Mouse (Mus musculus) liver, embryonic 11.5 days (tissue): Measurements from ENCODE around the gene U2af2. TPM values are rescaled to one million over a fixed set of nuclear protein-coding genes. Genes with fewer than 3 reads are reported as not detected.
A peak's percentile ranks its signal among the peaks of the same experiment; 100 is the strongest.

Source experiments
- ATAC-seq: fragments of 200-750 bp; cut with Nextera tagmentation; replicated peaks from 2 replicates; pipeline ENCODE4 v1.8.0; 2017; ENCODE audit warnings: moderate number of reproducible peaks, mild to moderate bottlenecking, moderate TSS enrichment, moderate library complexity; ENCODE audit not compliant: low FRiP score
- DNase-seq: peaks from one replicate; pipeline ENCODE4 v3.0.0-alpha.2; 2017; ENCODE audit warnings: low spot score
- H3K27ac ChIP-seq: fragments of 300-500 bp; sonication (generic); 2 replicates; pipeline ENCODE4 v1.5.1; 2014; ENCODE audit warnings: mild to moderate bottlenecking, low read depth, low read length, control low read depth
- H3K27me3 ChIP-seq: fragments of 300-500 bp; sonication (generic); replicated peaks from 2 replicates; pipeline ENCODE4 v1.6.1; 2014; ENCODE audit warnings: low read length, mixed read lengths; ENCODE audit not compliant: control insufficient read depth, insufficient read depth
- H3K36me3 ChIP-seq: fragments of 300-500 bp; sonication (generic); 2 replicates; pipeline ENCODE4 v1.6.1; 2014; ENCODE audit warnings: mild to moderate bottlenecking, low read length, moderate library complexity, mixed read lengths; ENCODE audit not compliant: control insufficient read depth, insufficient read depth
- H3K4me1 ChIP-seq: fragments of 300-500 bp; sonication (generic); replicated peaks from 2 replicates; pipeline ENCODE4 v1.6.1; 2014; ENCODE audit warnings: low read length, mixed read lengths; ENCODE audit not compliant: control insufficient read depth, insufficient read depth
- H3K4me2 ChIP-seq: fragments of 300-500 bp; sonication (generic); 2 replicates; pipeline ENCODE4 v1.6.1; 2014; ENCODE audit warnings: mild to moderate bottlenecking, control low read depth, moderate library complexity
- H3K4me3 ChIP-seq: fragments of 300-500 bp; sonication (generic); 2 replicates; pipeline ENCODE4 v1.5.1; 2014; ENCODE audit warnings: low read depth, low read length, control low read depth
- H3K9ac ChIP-seq: fragments of 300-500 bp; sonication (generic); 2 replicates; pipeline ENCODE4 v1.6.1; 2014; ENCODE audit warnings: low read depth, low read length, control low read depth
- H3K9me3 ChIP-seq: fragments of 300-500 bp; sonication (generic); 2 replicates; pipeline ENCODE4 v1.6.1; 2016; ENCODE audit warnings: low read length, inconsistent platforms, mixed read lengths; ENCODE audit not compliant: control insufficient read depth
- WGBS: fragments of 180-500 bp; shearing (Covaris S2); extraction: QIAGEN DNeasy Blood & Tissue Kit; methylation state at CpG from one replicate; pipeline ENCODE4 v1.1.7; 2014; 5-methylcytosine and 5-hydroxymethylcytosine counted together
- polyA plus RNA-seq: library from polyadenylated mRNA; unstranded; fragments of >200 nt; fragmentation: Nextera tagmentation; extraction: Ambion mirVana; gene quantifications from 2 replicates; pipeline ENCODE4 v1.2.1, GENCODE M21; 2014

Gene U2af2
- polyA plus RNA-seq, 1 experiment from 2014 or later: 169 TPM

GRCm38 (mm10) chr7:5099796-5100195 lies 37.9 kb downstream of the U2af2 start:
- ATAC-seq (no peak), DNase-seq (no peak)
- H3K27me3 ChIP-seq: no peaks in the 10 kb centered on the region
- no peak overlapping the region for H3K9ac ChIP-seq
- no peaks in the 10 kb centered on the region for H3K4me1 ChIP-seq
- no peak overlapping the region for H3K4me3 ChIP-seq
- H3K4me2 ChIP-seq: no peak overlapping the region
- H3K27ac ChIP-seq: no peak overlapping the region
- H3K36me3 ChIP-seq: peaks cover 38% of the 10 kb centered on the region
- no peaks in the 10 kb centered on the region for H3K9me3 ChIP-seq
- 76% methylated on average over 3 of the region's 3 CpGs for WGBS

- DNase-seq (no peak), ATAC-seq (no peak; the same call in 1 of the 2 replicates)
- Histone ChIP-seq H3K9me3 (no peaks in the 10 kb centered on the region), H3K36me3 (peaks cover 25% of the 10 kb centered on the region), H3K27me3 (no peaks in the 10 kb centered on the region), H3K4me3 (no peak overlapping the region), H3K4me1 (no peaks in the 10 kb centered on the region), H3K9ac (no peak overlapping the region), H3K27ac (no peak overlapping the region), H3K4me2 (no peak overlapping the region)
- 68% methylated on average over 10 of the region's 10 CpGs for WGBS
Observed at GRCm38 (mm10) chr7:5101066-5101663, 39.2 kb downstream of the U2af2 start.

- H3K4me1 ChIP-seq: no peaks in the 10 kb centered on the region
- H3K4me3 ChIP-seq: no peak overlapping the region
- no peaks in the 10 kb centered on the region for H3K27me3 ChIP-seq
- 74% methylated on average over 2 of the region's 2 CpGs for WGBS
- no peak for ATAC-seq
- H3K9me3 ChIP-seq: no peaks in the 10 kb centered on the region
- H3K9ac ChIP-seq: no peak overlapping the region
- H3K4me2 ChIP-seq: no peak overlapping the region
- no peak overlapping the region for H3K27ac ChIP-seq
- H3K36me3 ChIP-seq: peaks cover 14% of the 10 kb centered on the region
- no peak for DNase-seq
Observed at GRCm38 (mm10) chr7:5102564-5102963, 40.6 kb downstream of the U2af2 start.

- Histone ChIP-seq H3K9me3 (peaks cover 3% of the 10 kb centered on the region; the same call in 1 of the 2 replicates), H3K4me1 (no peaks in the 10 kb centered on the region), H3K9ac (no peak overlapping the region), H3K4me3 (no peak overlapping the region), H3K4me2 (no peak overlapping the region), H3K27ac (no peak overlapping the region), H3K36me3 (no peaks in the 10 kb centered on the region), H3K27me3 (no peaks in the 10 kb centered on the region)
- 73% methylated on average over 4 of the region's 4 CpGs for WGBS
- ATAC-seq (no peak), DNase-seq (no peak)
Observed at GRCm38 (mm10) chr7:5108272-5108671, 46.3 kb downstream of the U2af2 start.

GRCm38 (mm10) chr7:5109301-5109700 lies 47.4 kb downstream of the U2af2 start:
- H3K27ac ChIP-seq: no peak overlapping the region
- 77% methylated on average over 8 of the region's 8 CpGs for WGBS

GRCm38 (mm10) chr7:5112701-5113100 lies 50.8 kb downstream of the U2af2 start:
- WGBS: 40% methylated on average over 3 of the region's 3 CpGs
- Histone ChIP-seq H3K27ac (no peak overlapping the region), H3K36me3 (no peaks in the 10 kb centered on the region), H3K4me3 (no peak overlapping the region), H3K9ac (no peak overlapping the region), H3K9me3 (peaks cover 3% of the 10 kb centered on the region; the same call in 1 of the 2 replicates), H3K4me1 (no peaks in the 10 kb centered on the region), H3K27me3 (no peaks in the 10 kb centered on the region), H3K4me2 (no peak overlapping the region)
- ATAC-seq: no peak
- no peak for DNase-seq

More at GRCm38 (mm10) chr7:5109301-5109700, 47.4 kb downstream of the U2af2 start:
- DNase-seq (no peak), ATAC-seq (no peak)
- Histone ChIP-seq H3K9ac (no peak overlapping the region), H3K9me3 (peaks cover 3% of the 10 kb centered on the region; the same call in 1 of the 2 replicates), H3K4me1 (no peaks in the 10 kb centered on the region), H3K27me3 (no peaks in the 10 kb centered on the region), H3K4me3 (no peak overlapping the region), H3K4me2 (no peak overlapping the region), H3K36me3 (no peaks in the 10 kb centered on the region)

- H3K4me2 ChIP-seq: no peak within 1 kb of the TSS
- DNase-seq: no peak
- ATAC-seq: no peak
- WGBS: 76% methylated on average over 3 of the region's 3 CpGs
- no peak within 1 kb of the TSS for H3K9ac ChIP-seq
- no peaks in the 10 kb centered on the region for H3K4me1 ChIP-seq
- no peak within 1 kb of the TSS for H3K27ac ChIP-seq
- H3K9me3 ChIP-seq: no peaks in the 10 kb centered on the region
- H3K27me3 ChIP-seq: no peaks in the 10 kb centered on the region
- no peaks in the 10 kb centered on the region for H3K36me3 ChIP-seq
- no peak within 1 kb of the TSS for H3K4me3 ChIP-seq
Observed at GRCm38 (mm10) chr7:5116850-5117249, 54.9 kb downstream of the U2af2 start, which contains the start of gene Rfpl4. Gene Rfpl4, minus strand, starts transcription at chr7:5116950.

GRCm38 (mm10) chr7:5125078-5125477 lies 63.1 kb downstream of the U2af2 start:
- WGBS: 81% methylated on average over 8 of the region's 8 CpGs
- ATAC-seq (no peak), DNase-seq (no peak)
- Histone ChIP-seq H3K4me1 (no peaks in the 10 kb centered on the region), H3K27ac (no peak overlapping the region), H3K27me3 (no peaks in the 10 kb centered on the region), H3K9me3 (no peaks in the 10 kb centered on the region), H3K4me2 (peak overlapping the region; percentile 71), H3K36me3 (no peaks in the 10 kb centered on the region), H3K4me3 (no peak overlapping the region), H3K9ac (no peak overlapping the region)
